Mouse (Mus musculus) olfactory bulb, adult 2 months (tissue): ENCODE results near the gene Nrxn3.

Source experiments
- CTCF ChIP-seq: fragments of 200-500 bp; IDR thresholded peaks from 2 replicates; pipeline ENCODE4 v1.5.1; 2012; ENCODE audit warnings: low read depth, mild to moderate bottlenecking, low read length, moderate library complexity; ENCODE audit not compliant: insufficient read depth
- POLR2A ChIP-seq: fragments of 200-500 bp; IDR thresholded peaks from 2 replicates; pipeline ENCODE4 v1.6.1; 2012; ENCODE audit warnings: mild to moderate bottlenecking, low read depth, low read length, moderate library complexity; ENCODE audit not compliant: insufficient read depth

GRCm38 (mm10) chr12:90268111-90268510 lies 1545.4 kb downstream of the Nrxn3 start:
- TF ChIP-seq POLR2A (no peak), CTCF (no peak)
